Mouse (Mus musculus) cortical plate, adult 2 months (tissue): Measurements from ENCODE around the gene Apobr.

ENCODE experiments used
- CTCF ChIP-seq: fragments of 200-500 bp; IDR thresholded peaks from 2 replicates; pipeline ENCODE4 v1.5.1; 2011; ENCODE audit warnings: mild to moderate bottlenecking, control low read depth, low read length; ENCODE audit not compliant: insufficient read depth; ENCODE audit errors: extremely low read depth
- POLR2A ChIP-seq: fragments of 200-500 bp; IDR thresholded peaks from 2 replicates; pipeline ENCODE4 v1.6.1; 2011; ENCODE audit warnings: mild to moderate bottlenecking, low read length, control low read depth; ENCODE audit not compliant: insufficient read depth; ENCODE audit errors: extremely low read depth

DNA sequence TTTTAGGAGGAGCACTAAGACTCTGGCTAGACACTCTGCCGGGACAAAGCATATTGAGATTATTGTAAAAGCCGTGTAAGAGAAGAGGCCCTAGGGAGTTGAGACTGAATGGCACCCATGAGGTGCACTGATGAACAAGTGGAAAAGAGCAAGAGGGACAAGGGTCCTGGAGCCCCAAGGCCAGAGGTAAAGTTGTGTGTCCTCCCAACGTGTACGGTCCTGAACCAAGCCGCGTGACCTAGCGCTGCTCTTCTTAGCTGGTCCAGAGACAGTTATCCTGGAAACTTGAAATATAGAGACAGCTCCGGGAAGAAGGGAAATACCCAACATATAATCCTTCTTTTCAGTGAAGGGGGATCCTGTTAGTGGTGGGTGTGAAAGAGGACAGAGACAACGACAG, 48.3 kb upstream of the Apobr start:
- no peak for TF ChIP-seq CTCF
- no peak for TF ChIP-seq POLR2A
